Mouse (Mus musculus): Measurements from ENCODE around the gene Ppp1r12c.

Ppp1r12c gene

GRCm38 (mm10) chr7:4491308-4491707 lies 10.2 kb downstream of the Ppp1r12c start:
- DNase-seq = no peak

GRCm38 (mm10) chr7:4482281-4482680 lies 19.2 kb downstream of the Ppp1r12c start:
- no peak for DNase-seq

GRCm38 (mm10) chr7:4479674-4480073 lies 21.8 kb downstream of the Ppp1r12c start:
- peak; percentile 47 for DNase-seq

GRCm38 (mm10) chr7:4478796-4479291 lies 22.6 kb downstream of the Ppp1r12c start:
- no peak for DNase-seq

GRCm38 (mm10) chr7:4478021-4478795 lies 23.3 kb downstream of the Ppp1r12c start:
- peak; percentile 75 for DNase-seq

GRCm38 (mm10) chr7:4473940-4474339 lies 27.5 kb downstream of the Ppp1r12c start:
- DNase-seq = no peak

- peak; percentile 90 for DNase-seq
These were observed 30.3 kb downstream of the Ppp1r12c start for GRCm38 (mm10) chr7:4471179-4471555.

- peak; percentile 72 for DNase-seq
These were observed 31.0 kb downstream of the Ppp1r12c start for GRCm38 (mm10) chr7:4470275-4471178.

GRCm38 (mm10) chr7:4467801-4468200 lies 33.7 kb downstream of the Ppp1r12c start:
- DNase-seq = no peak

- DNase-seq = no peak
These were observed 37.2 kb downstream of the Ppp1r12c start for GRCm38 (mm10) chr7:4464194-4464824.

- no peak for DNase-seq
These were observed 40.7 kb downstream of the Ppp1r12c start, which contains the start of gene Eps8l1 for GRCm38 (mm10) chr7:4460576-4461434. TSS of gene Eps8l1 (plus strand) at chr7:4460674.

- no peak for DNase-seq
These were observed 48.8 kb downstream of the Ppp1r12c start for GRCm38 (mm10) chr7:4452644-4453043.

- DNase-seq = no peak
These were observed 52.3 kb downstream of the Ppp1r12c start for GRCm38 (mm10) chr7:4449211-4449610.

GRCm38 (mm10) chr7:4448439-4448838 lies 53.0 kb downstream of the Ppp1r12c start:
- no peak for DNase-seq

- DNase-seq = no peak
These were observed 54.3 kb downstream of the Ppp1r12c start for GRCm38 (mm10) chr7:4447138-4447537.

- peak; percentile 93 for DNase-seq
These were observed 56.2 kb downstream of the Ppp1r12c start, which contains the start of gene Rdh13 for GRCm38 (mm10) chr7:4445216-4445791. TSS of gene Rdh13 (minus strand) at chr7:4445649.

- DNase-seq = no peak
These were observed 60.9 kb downstream of the Ppp1r12c start for GRCm38 (mm10) chr7:4440549-4440948.

- DNase-seq = no peak
These were observed 63.8 kb downstream of the Ppp1r12c start for GRCm38 (mm10) chr7:4437721-4438120.

GRCm38 (mm10) chr7:4432026-4432425 lies 69.5 kb downstream of the Ppp1r12c start:
- DNase-seq = no peak

GRCm38 (mm10) chr7:4431548-4431947 lies 69.9 kb downstream of the Ppp1r12c start:
- peak; percentile 48 for DNase-seq
